Mouse (Mus musculus) heart, postnatal 36 days (tissue): Measurements from ENCODE around the gene Krtap5-1. TPM values are rescaled to one million over a fixed set of nuclear protein-coding genes. Genes with fewer than 3 reads are reported as not detected.
"Not testable (repeated sequence)": the region's sequence is repeated elsewhere in the genome, so short reads cannot be mapped to it uniquely, and the experiment has no call there.

Experiments used
- DNase-seq, 2 experiments: peaks; one replicate each; pipeline ENCODE4 v3.0.0; 2021 to 2022
- intact Hi-C: fragments of 180-260 bp; cut with DNase I; formaldehyde crosslinking; loops from one replicate; pipeline ENCODE4 v1.15.1; 2025
- total RNA-seq, 2 experiments: library from RNA; stranded (reverse); gene quantifications; 2 replicates each; pipeline ENCODE4 v1.2.3; 2021

Gene Krtap5-1
- total RNA-seq, 2 experiments from 2014 or later: not detected

DNA sequence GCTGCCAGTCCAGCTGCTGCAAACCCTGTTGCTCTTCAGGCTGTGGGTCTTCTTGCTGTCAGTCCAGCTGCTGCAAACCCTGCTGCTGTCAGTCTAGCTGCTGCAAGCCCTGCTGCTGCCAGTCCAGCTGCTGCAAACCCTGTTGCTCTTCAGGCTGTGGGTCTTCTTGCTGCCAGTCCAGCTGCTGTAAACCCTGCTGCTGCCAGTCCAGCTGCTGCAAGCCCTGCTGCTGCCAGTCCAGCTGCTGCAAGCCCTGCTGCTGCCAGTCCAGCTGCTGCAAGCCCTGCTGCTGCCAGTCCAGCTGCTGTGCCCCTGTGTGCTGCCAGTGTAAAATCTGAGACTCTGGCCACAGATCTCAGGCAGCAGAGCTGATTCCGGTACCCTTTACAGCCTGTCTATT, 7.0 kb upstream of the Krtap5-1 start:
- intact Hi-C loops: not testable (repeated sequence)

DNA sequence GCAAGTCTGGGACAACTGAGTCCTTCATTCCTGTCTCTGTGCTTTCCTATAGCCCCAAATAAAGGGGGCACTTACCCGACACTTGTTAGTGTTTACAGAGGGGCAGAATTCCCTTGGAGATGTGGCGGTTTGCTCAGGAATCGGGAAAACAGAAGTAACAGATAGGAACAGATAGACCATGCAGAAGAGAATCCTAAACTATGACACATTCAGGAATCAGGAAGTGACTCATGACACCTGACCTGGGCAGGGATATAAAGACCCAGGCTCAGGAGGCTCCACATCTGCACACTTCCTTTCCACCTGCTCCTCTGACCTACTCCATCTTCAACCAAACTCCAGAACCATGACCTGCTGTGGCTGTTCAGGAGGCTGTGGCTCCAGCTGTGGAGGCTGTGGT, 6.3 kb upstream of the Krtap5-1 start, which contains the start of gene Krtap5-4:
Krtap5-4 (plus strand) TSS at position 301 of the 400 bp plus-strand sequence.
- DNase-seq: no peak
- intact Hi-C loops: no loop called here

More for the DNA sequence above, 7.0 kb upstream of the Krtap5-1 start:
- not testable (repeated sequence) for DNase-seq

- DNase-seq, intact Hi-C loops: not testable (repeated sequence)
Measured at GRCm38 (mm10) chr7:142296108-142296507, 810 bp downstream of the Krtap5-1 start.

- DNase-seq: no peak
- intact Hi-C loops: no loop called here
Measured at GRCm38 (mm10) chr7:142295418-142295817, 1.5 kb downstream of the Krtap5-1 start.

DNA sequence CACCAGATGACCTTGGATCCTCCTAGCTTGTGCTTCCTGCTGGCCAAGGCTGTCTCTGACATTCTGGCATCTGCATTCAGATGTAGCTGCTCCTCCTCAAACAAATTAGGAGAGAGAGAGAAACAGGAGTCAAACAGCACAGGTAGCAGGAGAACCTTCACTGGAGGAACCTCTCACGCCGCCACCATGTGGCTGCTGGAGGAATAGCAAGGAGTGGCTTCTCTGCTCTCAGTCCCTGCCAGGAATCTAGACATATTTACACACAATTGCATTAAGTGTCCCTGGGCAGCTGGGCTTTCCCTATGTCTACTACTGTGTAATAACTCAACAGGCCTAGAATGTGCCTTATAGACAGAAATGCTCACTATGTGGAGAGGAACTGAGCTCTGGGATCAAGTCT, 3.1 kb downstream of the Krtap5-1 start:
- intact Hi-C loops: loop anchor here (1.0 kb wide), 1 partner anchor 17 kb away; no protein-coding TSS in a partner anchor
- DNase-seq: peak in 1 of 2 experiments; percentile 28

DNA sequence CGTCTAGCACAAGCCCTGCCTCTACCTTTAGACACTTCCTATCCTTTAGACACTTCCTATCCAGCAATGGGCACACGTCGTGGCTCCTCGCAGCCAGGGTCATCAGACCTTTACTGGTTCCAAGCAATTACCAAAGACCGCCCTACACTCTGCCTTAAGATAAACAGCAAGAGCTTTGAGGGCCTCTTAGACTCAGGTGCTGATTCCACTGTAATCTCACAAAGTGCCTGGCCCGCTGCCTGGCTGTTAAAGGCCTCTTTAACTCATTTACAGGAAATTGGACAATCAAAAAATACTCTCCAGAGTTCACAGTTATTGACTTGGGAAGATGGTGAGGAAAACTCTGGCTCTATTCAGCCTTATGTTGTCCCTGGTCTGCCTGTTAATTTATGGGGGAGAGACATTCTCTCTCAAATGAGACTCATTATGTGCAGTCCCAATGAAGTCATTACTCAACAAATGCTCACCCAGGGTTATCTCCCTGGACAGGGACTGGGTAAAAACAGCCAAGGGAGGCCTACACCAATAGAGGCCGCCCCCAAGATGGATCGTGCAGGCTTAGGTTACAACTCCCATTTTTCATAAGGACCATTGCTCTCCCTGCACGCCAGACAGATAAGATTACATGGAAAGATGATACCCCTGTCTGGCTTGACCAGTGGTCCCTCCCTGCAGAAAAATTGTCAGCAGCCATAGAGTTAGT, 10.9 kb downstream of the Krtap5-1 start:
- intact Hi-C loops: not testable (repeated sequence)

DNA sequence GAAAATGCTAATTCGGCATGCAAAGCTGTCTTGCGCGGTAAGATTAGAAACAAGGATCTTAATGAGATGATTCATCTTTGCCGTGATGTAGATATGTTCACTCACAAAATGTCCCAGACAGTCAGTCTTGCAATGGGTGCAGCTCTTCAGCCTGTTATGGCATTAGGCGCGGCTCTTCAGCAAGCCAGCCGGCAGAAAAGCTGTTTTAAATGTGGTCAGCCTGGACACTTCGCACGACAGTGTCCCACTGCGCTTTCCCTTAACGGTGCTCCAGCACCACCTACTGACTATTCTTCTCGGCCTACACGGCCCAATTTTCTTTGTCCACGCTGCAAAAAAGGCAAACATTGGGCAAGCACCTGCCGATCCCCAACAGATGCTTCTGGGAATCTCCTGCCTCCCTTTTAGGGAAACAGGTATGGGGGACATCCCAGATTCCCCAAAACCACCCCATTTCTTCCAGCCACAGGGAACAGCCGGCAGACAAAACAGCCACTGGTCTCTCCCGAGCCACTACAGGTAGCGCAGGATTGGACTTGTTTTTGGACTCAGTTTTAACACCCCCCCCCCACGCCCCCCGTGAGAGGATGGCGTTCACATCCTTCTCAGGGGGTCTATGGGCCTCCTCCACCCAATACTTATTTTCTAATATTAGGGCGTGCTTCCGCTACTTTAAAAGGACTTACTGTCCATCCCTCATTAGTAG, 11.6 kb downstream of the Krtap5-1 start:
- peak in 1 of 2 experiments; percentile 31 for DNase-seq
- intact Hi-C loops: no loop called here

More for the DNA sequence above, 10.9 kb downstream of the Krtap5-1 start:
- not testable (repeated sequence) for DNase-seq

DNA sequence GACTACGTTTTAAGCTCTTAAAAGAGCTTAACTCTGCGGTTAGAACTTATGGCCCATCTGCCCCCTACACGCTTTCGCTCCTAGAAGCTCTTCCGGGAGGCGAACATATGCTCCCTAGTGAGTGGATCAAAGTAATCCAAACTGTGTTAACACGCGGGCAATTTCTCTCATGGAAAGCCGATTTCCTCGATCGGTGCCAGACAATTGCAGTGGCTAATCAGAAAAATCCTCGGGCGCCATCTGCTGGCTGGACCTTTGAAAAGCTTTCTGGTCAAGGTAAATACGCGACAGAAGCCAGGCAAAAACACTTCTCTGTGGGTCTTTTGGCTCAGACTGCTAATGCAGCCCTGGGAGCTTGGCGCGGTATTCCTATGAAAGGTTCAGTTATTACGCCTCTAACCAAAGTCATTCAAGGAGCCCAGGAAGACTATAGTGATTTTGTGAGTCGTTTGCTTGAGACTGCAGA, 12.3 kb downstream of the Krtap5-1 start:
- DNase-seq: peak; percentile 89 to 96
- intact Hi-C loops: loop anchor here (1.0 kb wide), 1 partner anchor 138 kb away; no protein-coding TSS in a partner anchor

DNA sequence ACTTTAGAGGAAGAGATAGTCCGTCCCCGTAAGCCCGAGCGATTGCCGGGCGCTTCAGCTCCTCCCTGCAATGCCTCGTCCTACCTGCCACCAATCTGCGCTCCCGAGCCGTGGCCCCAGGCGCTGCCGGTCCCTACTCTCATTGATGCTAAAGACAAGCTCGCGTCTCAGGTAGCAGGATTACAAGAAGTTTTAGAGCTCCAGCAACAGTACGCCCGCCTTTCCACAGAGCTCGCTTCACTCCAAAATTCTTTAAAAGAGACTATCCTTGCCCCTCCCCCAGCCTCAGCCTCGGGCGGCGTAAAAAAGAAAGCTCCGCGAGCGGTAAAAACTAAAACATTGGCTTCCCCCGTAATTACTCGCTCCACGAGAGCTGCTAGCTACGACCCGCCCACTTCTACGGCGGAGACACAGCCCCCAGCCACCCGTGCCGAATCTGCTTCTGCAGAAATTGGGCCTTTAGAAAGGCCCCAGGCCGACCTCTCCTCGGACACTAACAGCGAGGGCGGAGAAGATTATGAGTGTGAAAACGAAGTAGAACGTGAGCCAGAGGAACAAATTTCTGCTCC, 12.8 kb downstream of the Krtap5-1 start:
- intact Hi-C loops: loop anchor here (1.0 kb wide), 1 partner anchor 138 kb away; no protein-coding TSS in a partner anchor
- DNase-seq: peak; percentile 59 to 60

- DNase-seq, intact Hi-C loops: not testable (repeated sequence)
Measured at GRCm38 (mm10) chr7:142282847-142283246, 14.1 kb downstream of the Krtap5-1 start.

- not testable (repeated sequence) for DNase-seq
- intact Hi-C loops: loop anchor here (1.0 kb wide), 1 partner anchor 8 kb away; no protein-coding TSS in a partner anchor
Measured at GRCm38 (mm10) chr7:142279291-142279690, 17.6 kb downstream of the Krtap5-1 start.

DNA sequence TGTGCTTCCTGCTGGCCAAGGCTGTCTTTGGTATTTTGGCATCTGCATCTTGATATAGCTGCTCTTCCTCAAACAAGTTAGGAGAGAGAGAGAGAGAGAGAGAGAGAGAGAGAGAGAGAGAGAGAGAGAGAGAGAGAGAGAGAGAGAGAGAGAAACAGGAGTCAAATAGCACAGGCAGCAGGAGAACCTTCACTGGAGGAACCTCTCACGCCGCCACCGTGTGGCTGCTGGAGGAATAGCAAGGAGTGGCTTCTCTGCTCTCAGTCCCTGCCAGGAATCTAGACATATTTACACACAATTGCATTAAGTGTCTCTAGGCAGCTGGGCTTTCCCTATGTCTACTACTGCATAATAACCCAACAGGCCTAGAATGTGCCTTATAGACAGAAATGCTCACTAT, 18.7 kb downstream of the Krtap5-1 start:
- intact Hi-C loops: not testable (repeated sequence)

GRCm38 (mm10) chr7:142274263-142274662, 22.7 kb downstream of the Krtap5-1 start, which contains the start of gene Gm4559:
Gene Gm4559 (minus strand): TSS chr7:142274363.
- DNase-seq, intact Hi-C loops: not testable (repeated sequence)

More for the DNA sequence above, 18.7 kb downstream of the Krtap5-1 start:
- DNase-seq: peak; percentile 50 to 71

DNA sequence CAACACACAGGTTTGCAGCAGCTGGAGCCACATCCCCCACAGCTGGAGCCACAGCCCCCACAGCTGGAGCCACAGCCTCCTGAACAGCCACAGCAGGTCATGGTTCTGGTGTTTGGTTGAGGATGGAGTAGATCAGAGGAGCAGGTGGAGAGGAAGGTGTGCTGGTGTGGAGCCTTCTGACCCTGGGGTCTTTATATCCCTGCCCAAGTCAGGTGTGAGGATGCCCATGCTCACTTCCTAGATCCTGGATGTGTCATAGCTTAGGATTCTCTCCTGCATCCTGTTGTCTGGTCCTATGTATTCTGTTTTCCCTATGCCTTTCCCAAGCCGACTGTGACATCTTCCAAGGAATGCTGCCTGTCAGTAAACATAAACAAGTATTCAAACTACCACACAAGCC, 38.7 kb downstream of the Krtap5-1 start, which contains the start of gene Gm2431:
Gm2431 (minus strand) TSS at position 101 of the 400 bp plus-strand sequence.
- intact Hi-C loops, DNase-seq: not testable (repeated sequence)

DNA sequence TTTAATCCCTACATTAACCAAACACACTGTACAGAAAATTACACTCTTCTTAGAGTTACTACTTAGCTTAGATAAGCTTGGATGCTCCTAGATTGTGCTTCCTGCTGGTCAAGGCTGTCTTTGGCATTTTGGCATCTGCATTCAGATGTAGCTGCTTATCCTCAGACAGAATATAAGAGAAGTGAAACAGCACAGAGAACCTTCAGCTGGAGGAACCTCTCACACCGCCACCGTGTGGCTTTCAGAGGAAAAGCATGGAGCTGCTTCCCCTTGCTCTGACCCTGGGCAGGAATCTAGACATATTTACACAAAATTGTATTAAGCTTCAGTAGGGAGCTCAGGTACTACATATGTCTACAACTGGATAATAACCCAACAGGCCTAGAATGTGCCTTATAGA, 41.4 kb downstream of the Krtap5-1 start:
- DNase-seq: peak; percentile 13 to 31
- intact Hi-C loops: no loop called here

- intact Hi-C loops: loop anchor here (1.0 kb wide), 1 partner anchor 104 kb away; no protein-coding TSS in a partner anchor
- peak; percentile 31 to 41 for DNase-seq
Measured at GRCm38 (mm10) chr7:142249824-142250223, 47.1 kb downstream of the Krtap5-1 start.
